Mouse (Mus musculus) embryonic facial prominence, embryonic 10.5 days (tissue): ENCODE measurements around the gene Arrdc5. TPM values are rescaled to one million over a fixed set of nuclear protein-coding genes. Genes with fewer than 3 reads are reported as not detected.

Source experiments
- DNase-seq: peaks from one replicate; pipeline ENCODE4 v3.0.0-alpha.2; 2017; ENCODE audit warnings: low spot score
- H3K27ac ChIP-seq: fragments of 300-500 bp; sonication (generic); replicated peaks from 2 replicates; pipeline ENCODE4 v1.5.1; 2016; ENCODE audit warnings: mild to moderate bottlenecking
- H3K27me3 ChIP-seq: fragments of 300-500 bp; sonication (generic); replicated peaks from 2 replicates; pipeline ENCODE4 v1.6.1; 2016; ENCODE audit warnings: low read depth, mild to moderate bottlenecking; ENCODE audit not compliant: poor library complexity, severe bottlenecking
- H3K36me3 ChIP-seq: fragments of 300-500 bp; sonication (generic); replicated peaks from 2 replicates; pipeline ENCODE4 v1.6.1; 2016; ENCODE audit warnings: mild to moderate bottlenecking, moderate library complexity
- H3K4me1 ChIP-seq: fragments of 300-500 bp; sonication (generic); 2 replicates; pipeline ENCODE4 v1.6.1; 2016
- H3K4me3 ChIP-seq: fragments of 300-500 bp; sonication (generic); 2 replicates; pipeline ENCODE4 v1.5.1; 2016; ENCODE audit warnings: mild to moderate bottlenecking, moderate library complexity
- H3K9me3 ChIP-seq: fragments of 300-500 bp; sonication (generic); 2 replicates; pipeline ENCODE4 v1.6.1; 2016; ENCODE audit warnings: mild to moderate bottlenecking
- WGBS: fragments of 180-500 bp; shearing (Covaris S2); methylation state at CpG from one replicate; pipeline ENCODE4 v1.1.7; 2016; 5-methylcytosine and 5-hydroxymethylcytosine counted together
- polyA plus RNA-seq: library from polyadenylated mRNA; unstranded; fragments of >200 nt; fragmentation: Nextera tagmentation; extraction: Ambion mirVana; gene quantifications from 2 replicates; pipeline ENCODE4 v1.2.1, GENCODE M21; 2016

The Arrdc5 gene
- polyA plus RNA-seq, result not detected in 2 replicates

GRCm38 (mm10) chr17:56300186-56300585 lies at the start of gene Arrdc5:
Arrdc5 (minus strand) TSS chr17:56300286.
- Histone ChIP-seq H3K27ac (no peak within 1 kb of the TSS), H3K27me3 (no peaks in the 10 kb centered on the region), H3K9me3 (no peaks in the 10 kb centered on the region), H3K36me3 (peaks cover 5% of the 10 kb centered on the region), H3K4me1 (peaks cover 25% of the 10 kb centered on the region), H3K4me3 (no peak within 1 kb of the TSS)
- WGBS, result 91% methylated on average over 9 of the region's 9 CpGs
- no peak for DNase-seq

- Histone ChIP-seq H3K27me3 (no peaks in the 10 kb centered on the region), H3K4me1 (peaks cover 5% of the 10 kb centered on the region), H3K9me3 (no peaks in the 10 kb centered on the region), H3K4me3 (no peak overlapping the region; the same call in 1 of the 2 replicates), H3K36me3 (peaks cover 41% of the 10 kb centered on the region), H3K27ac (no peak overlapping the region)
- DNase-seq, result no peak
Observed at GRCm38 (mm10) chr17:56348586-56348985, 48.5 kb upstream of the Arrdc5 start.

- Histone ChIP-seq H3K9me3 (no peaks in the 10 kb centered on the region), H3K4me3 (no peak overlapping the region; the same call in 1 of the 2 replicates), H3K4me1 (peaks cover 5% of the 10 kb centered on the region), H3K36me3 (peaks cover 37% of the 10 kb centered on the region), H3K27me3 (no peaks in the 10 kb centered on the region), H3K27ac (no peak overlapping the region)
- 83% methylated on average over 4 of the region's 4 CpGs for WGBS
- no peak for DNase-seq
Observed at GRCm38 (mm10) chr17:56348128-56348527, 48.0 kb upstream of the Arrdc5 start.

- peaks cover 21% of the 10 kb centered on the region for H3K36me3 ChIP-seq
- H3K27ac ChIP-seq, result no peak overlapping the region
- no peak overlapping the region for H3K4me3 ChIP-seq
- H3K4me1 ChIP-seq, result peaks cover 5% of the 10 kb centered on the region
- DNase-seq, result no peak
- WGBS, result 82% methylated on average over 2 of the region's 2 CpGs
- H3K9me3 ChIP-seq, result no peaks in the 10 kb centered on the region
- H3K27me3 ChIP-seq, result no peaks in the 10 kb centered on the region
Observed at GRCm38 (mm10) chr17:56345364-56345763, 45.3 kb upstream of the Arrdc5 start.

GRCm38 (mm10) chr17:56343466-56343865 lies 43.4 kb upstream of the Arrdc5 start:
- 88% methylated on average over 3 of the region's 3 CpGs for WGBS
- no peak overlapping the region for H3K4me3 ChIP-seq
- H3K27me3 ChIP-seq, result no peaks in the 10 kb centered on the region
- no peaks in the 10 kb centered on the region for H3K4me1 ChIP-seq
- peaks cover 18% of the 10 kb centered on the region for H3K36me3 ChIP-seq
- DNase-seq, result no peak
- H3K27ac ChIP-seq, result no peak overlapping the region
- no peaks in the 10 kb centered on the region for H3K9me3 ChIP-seq

- Histone ChIP-seq H3K4me3 (no peak overlapping the region), H3K9me3 (no peaks in the 10 kb centered on the region), H3K27me3 (no peaks in the 10 kb centered on the region), H3K36me3 (peaks cover 18% of the 10 kb centered on the region), H3K27ac (no peak overlapping the region), H3K4me1 (peaks cover 4% of the 10 kb centered on the region; the same call in 1 of the 2 replicates)
- no peak for DNase-seq
Observed at GRCm38 (mm10) chr17:56340717-56341116, 40.6 kb upstream of the Arrdc5 start.

- H3K4me3 ChIP-seq, result no peak overlapping the region
- H3K4me1 ChIP-seq, result peaks cover 9% of the 10 kb centered on the region; the same call in 1 of the 2 replicates
- peaks cover 16% of the 10 kb centered on the region for H3K36me3 ChIP-seq
- no peaks in the 10 kb centered on the region for H3K9me3 ChIP-seq
- H3K27ac ChIP-seq, result no peak overlapping the region
- H3K27me3 ChIP-seq, result no peaks in the 10 kb centered on the region
- DNase-seq, result peak; percentile 32
- 56% methylated on average over 4 of the region's 4 CpGs for WGBS
Observed at GRCm38 (mm10) chr17:56338909-56339308, 38.8 kb upstream of the Arrdc5 start.

- H3K9me3 ChIP-seq, result no peaks in the 10 kb centered on the region
- 93% methylated on average over 6 of the region's 6 CpGs for WGBS
- peaks cover 16% of the 10 kb centered on the region for H3K36me3 ChIP-seq
- H3K4me1 ChIP-seq, result peaks cover 9% of the 10 kb centered on the region; the same call in 1 of the 2 replicates
- no peak overlapping the region for H3K4me3 ChIP-seq
- DNase-seq, result no peak
- H3K27me3 ChIP-seq, result no peaks in the 10 kb centered on the region
- no peak overlapping the region for H3K27ac ChIP-seq
Observed at GRCm38 (mm10) chr17:56337791-56338190, 37.7 kb upstream of the Arrdc5 start.

- no peak overlapping the region for H3K4me3 ChIP-seq
- peaks cover 9% of the 10 kb centered on the region; the same call in 1 of the 2 replicates for H3K4me1 ChIP-seq
- no peaks in the 10 kb centered on the region for H3K9me3 ChIP-seq
- no peaks in the 10 kb centered on the region for H3K27me3 ChIP-seq
- H3K27ac ChIP-seq, result no peak overlapping the region
- DNase-seq, result peak; percentile 50
- H3K36me3 ChIP-seq, result peaks cover 16% of the 10 kb centered on the region
- 73% methylated on average over 4 of the region's 4 CpGs for WGBS
Observed at GRCm38 (mm10) chr17:56337190-56337589, 37.1 kb upstream of the Arrdc5 start.

- Histone ChIP-seq H3K36me3 (peaks cover 13% of the 10 kb centered on the region), H3K4me1 (peaks cover 28% of the 10 kb centered on the region), H3K27ac (no peak overlapping the region), H3K4me3 (no peak overlapping the region), H3K27me3 (no peaks in the 10 kb centered on the region), H3K9me3 (no peaks in the 10 kb centered on the region)
- 48% methylated on average over 8 of the region's 8 CpGs for WGBS
- peak; percentile 33 for DNase-seq
Observed at GRCm38 (mm10) chr17:56332987-56333386, 32.9 kb upstream of the Arrdc5 start.

- H3K36me3 ChIP-seq, result peaks cover 13% of the 10 kb centered on the region
- H3K9me3 ChIP-seq, result no peaks in the 10 kb centered on the region
- H3K4me3 ChIP-seq, result no peak overlapping the region
- DNase-seq, result no peak
- no peaks in the 10 kb centered on the region for H3K27me3 ChIP-seq
- H3K4me1 ChIP-seq, result peaks cover 38% of the 10 kb centered on the region
- no peak overlapping the region for H3K27ac ChIP-seq
Observed at GRCm38 (mm10) chr17:56331256-56331655, 31.2 kb upstream of the Arrdc5 start.

- H3K4me1 ChIP-seq, result peaks cover 39% of the 10 kb centered on the region
- H3K27me3 ChIP-seq, result no peaks in the 10 kb centered on the region
- no peak overlapping the region for H3K27ac ChIP-seq
- H3K4me3 ChIP-seq, result no peak overlapping the region
- no peaks in the 10 kb centered on the region for H3K9me3 ChIP-seq
- no peak for DNase-seq
- 74% methylated on average over 3 of the region's 3 CpGs for WGBS
- H3K36me3 ChIP-seq, result peaks cover 13% of the 10 kb centered on the region
Observed at GRCm38 (mm10) chr17:56330345-56330744, 30.3 kb upstream of the Arrdc5 start.

GRCm38 (mm10) chr17:56329267-56329666 lies 29.2 kb upstream of the Arrdc5 start:
- Histone ChIP-seq H3K27me3 (no peaks in the 10 kb centered on the region), H3K4me3 (no peak overlapping the region), H3K4me1 (peaks cover 46% of the 10 kb centered on the region), H3K36me3 (peaks cover 8% of the 10 kb centered on the region), H3K27ac (no peak overlapping the region), H3K9me3 (no peaks in the 10 kb centered on the region)
- DNase-seq, result no peak
